Mouse (Mus musculus) kidney, postnatal 0 days (tissue): ENCODE measurements at regions not wholly inside any gene's neighbourhood (a gene's known extent, or its start where the extent isn't known, plus 50 kb on each side); places are given as distances from the start of the nearest gene placed in this dataset.
"Not testable (repeated sequence)": the region's sequence is repeated elsewhere in the genome, so short reads cannot be mapped to it uniquely, and the experiment has no call there.

Experiments
- ATAC-seq: fragments of 200-750 bp; cut with Nextera tagmentation; replicated peaks from 2 replicates; pipeline ENCODE4 v1.8.0; 2017; ENCODE audit warnings: low read depth, moderate number of reproducible peaks, moderate TSS enrichment, moderate library complexity; ENCODE audit not compliant: low FRiP score
- DNase-seq: peaks from one replicate; pipeline ENCODE4 v3.0.0-alpha.2; 2016; ENCODE audit warnings: low spot score
- H3K27ac ChIP-seq: fragments of 300-500 bp; sonication (generic); 2 replicates; pipeline ENCODE4 v1.5.1; 2014; ENCODE audit warnings: mild to moderate bottlenecking
- H3K27me3 ChIP-seq: fragments of 300-500 bp; sonication (generic); 2 replicates; pipeline ENCODE4 v1.6.1; 2014; ENCODE audit warnings: low read length, mixed read lengths; ENCODE audit not compliant: insufficient read depth
- H3K36me3 ChIP-seq: fragments of 300-500 bp; sonication (generic); 2 replicates; pipeline ENCODE4 v1.6.1; 2014; ENCODE audit warnings: low read length, mixed read lengths; ENCODE audit not compliant: insufficient read depth
- H3K4me1 ChIP-seq: fragments of 300-500 bp; sonication (generic); replicated peaks from 2 replicates; pipeline ENCODE4 v1.6.1; 2014; ENCODE audit warnings: antibody characterized with exemption, low read length, mixed read lengths; ENCODE audit not compliant: insufficient read depth
- H3K4me2 ChIP-seq: fragments of 300-500 bp; sonication (generic); 2 replicates; pipeline ENCODE4 v1.6.1; 2014; ENCODE audit warnings: mild to moderate bottlenecking, low read length, moderate library complexity, mixed read lengths
- H3K4me3 ChIP-seq: fragments of 300-500 bp; sonication (generic); replicated peaks from 2 replicates; pipeline ENCODE4 v1.5.1; 2014; ENCODE audit warnings: low read depth, low read length
- H3K9ac ChIP-seq: fragments of 300-500 bp; sonication (generic); 2 replicates; pipeline ENCODE4 v1.6.1; 2014; ENCODE audit warnings: low read depth, low read length
- H3K9me3 ChIP-seq: fragments of 300-500 bp; sonication (generic); replicated peaks from 2 replicates; pipeline ENCODE4 v1.6.1; 2016; ENCODE audit warnings: low read length, inconsistent platforms, mixed read lengths
- CTCF ChIP-seq: IDR thresholded peaks from 2 replicates; pipeline ENCODE4 v1.5.1; 2016; ENCODE audit warnings: antibody characterized with exemption, low read depth, mild to moderate bottlenecking, moderate library complexity
- WGBS: fragments of 180-500 bp; shearing (Covaris S2); extraction: QIAGEN DNeasy Blood & Tissue Kit; methylation state at CpG from one replicate; pipeline ENCODE4 v1.1.7; 2014; 5-methylcytosine and 5-hydroxymethylcytosine counted together

DNA sequence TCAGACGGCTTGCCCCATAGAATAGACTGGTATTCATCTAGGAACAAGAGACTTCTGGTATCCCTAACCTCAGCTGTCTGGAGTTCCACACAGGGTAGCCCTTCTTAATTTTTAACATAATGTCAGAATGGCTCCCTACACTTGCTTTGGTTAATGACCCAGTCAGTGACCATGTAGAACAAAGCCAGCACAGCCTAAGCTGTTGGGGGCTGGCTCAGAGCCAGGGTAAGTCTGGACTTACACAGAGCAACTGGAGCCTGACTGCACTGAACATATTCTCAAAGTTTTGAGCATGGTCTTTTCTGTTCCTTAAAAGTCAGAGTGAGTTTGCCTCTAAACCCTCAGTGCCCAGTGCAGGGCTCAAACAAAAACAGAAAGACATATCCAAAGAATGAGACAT lies 123.4 kb downstream of the Gm6685 start:
- Histone ChIP-seq H3K27me3 (no peaks in the 10 kb centered on the region), H3K4me2 (no peak overlapping the region), H3K9ac (no peak overlapping the region), H3K27ac (no peak overlapping the region), H3K36me3 (no peaks in the 10 kb centered on the region), H3K4me3 (no peak overlapping the region), H3K9me3 (0 out of 2 replicates have a peak, but pooled peaks cover 3% of the 10 kb centered on the region), H3K4me1 (no peaks in the 10 kb centered on the region)
- no peak for TF ChIP-seq CTCF
- DNase-seq, result peak; percentile 12
- ATAC-seq, result peak; percentile 75; the same call in 1 of the 2 replicates
- WGBS, result 70% methylated on average over 1 of the region's 1 CpGs

DNA sequence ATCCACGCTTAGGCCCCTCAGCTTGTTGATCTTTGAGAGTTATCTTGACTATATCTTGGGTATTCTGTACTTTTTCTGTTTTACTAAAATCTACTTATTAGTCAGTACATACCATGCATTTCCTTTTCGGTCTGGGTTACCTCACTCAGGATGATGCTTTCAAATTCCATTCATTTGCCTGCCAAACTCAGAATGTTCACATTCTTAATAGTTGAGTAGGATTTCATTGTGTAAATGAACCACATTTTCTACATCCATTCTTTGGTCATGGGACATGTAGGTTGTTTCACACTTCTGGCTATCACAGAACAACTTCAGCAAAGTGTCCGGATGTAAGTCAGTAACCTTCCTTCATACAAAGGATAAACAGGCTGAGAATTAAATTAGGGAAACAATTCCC lies 126.1 kb downstream of the Gm6685 start:
- Histone ChIP-seq H3K9me3 (0 out of 2 replicates have a peak, but pooled peaks cover 3% of the 10 kb centered on the region), H3K4me3 (no peak overlapping the region), H3K4me1 (no peaks in the 10 kb centered on the region), H3K36me3 (no peaks in the 10 kb centered on the region), H3K27me3 (no peaks in the 10 kb centered on the region), H3K4me2 (no peak overlapping the region), H3K9ac (no peak overlapping the region), H3K27ac (no peak overlapping the region)
- 92% methylated on average over 3 of the region's 3 CpGs for WGBS
- TF ChIP-seq CTCF, result no peak
- ATAC-seq (no peak), DNase-seq (no peak)

GRCm38 (mm10) chr11:28202150-28202549 lies 137.5 kb downstream of the Gm6685 start:
- H3K4me3 ChIP-seq, result no peak overlapping the region
- no peaks in the 10 kb centered on the region for H3K36me3 ChIP-seq
- H3K9me3 ChIP-seq, result no peaks in the 10 kb centered on the region
- ATAC-seq, result no peak
- no peak overlapping the region for H3K27ac ChIP-seq
- no peak overlapping the region for H3K9ac ChIP-seq
- no peaks in the 10 kb centered on the region for H3K27me3 ChIP-seq
- no peak for DNase-seq
- no peak for TF ChIP-seq CTCF
- H3K4me1 ChIP-seq, result no peaks in the 10 kb centered on the region
- no peak overlapping the region for H3K4me2 ChIP-seq

GRCm38 (mm10) chr11:28188119-28188518 lies 151.5 kb downstream of the Gm6685 start:
- no peak for TF ChIP-seq CTCF
- WGBS, result 74% methylated on average over 2 of the region's 2 CpGs
- DNase-seq (no peak), ATAC-seq (no peak)
- Histone ChIP-seq H3K4me1 (no peaks in the 10 kb centered on the region), H3K9me3 (no peaks in the 10 kb centered on the region), H3K36me3 (no peaks in the 10 kb centered on the region), H3K27ac (no peak overlapping the region), H3K9ac (no peak overlapping the region), H3K4me3 (no peak overlapping the region), H3K27me3 (no peaks in the 10 kb centered on the region), H3K4me2 (no peak overlapping the region)

DNA sequence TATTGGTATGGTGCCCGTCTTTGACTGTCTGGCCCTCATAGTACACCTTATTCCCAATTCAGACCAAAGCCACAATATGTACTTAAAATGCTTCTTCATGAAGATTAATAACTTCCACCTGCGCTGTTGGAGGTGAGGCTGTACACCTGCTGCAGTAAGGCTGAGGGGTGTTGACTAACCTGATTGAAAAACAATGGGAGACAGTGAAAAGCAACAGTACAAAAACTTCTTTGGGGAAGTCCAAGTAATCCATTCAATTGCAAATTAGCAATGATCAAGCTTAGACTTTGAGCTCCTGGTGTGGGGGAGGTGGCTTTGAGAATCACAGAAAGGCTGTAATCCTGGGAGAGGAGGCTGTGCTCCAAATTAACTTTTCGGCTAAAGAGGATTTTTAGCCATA lies 152.2 kb downstream of the Gm6685 start:
- not testable (repeated sequence) for H3K4me1 ChIP-seq, H3K27me3 ChIP-seq

GRCm38 (mm10) chr11:28171232-28171631 lies 168.4 kb downstream of the Gm6685 start:
- no peak for TF ChIP-seq CTCF
- WGBS, result 61% methylated on average over 3 of the region's 3 CpGs
- H3K4me1 ChIP-seq, result no peaks in the 10 kb centered on the region
- DNase-seq (no peak), ATAC-seq (no peak)
- no peak overlapping the region for H3K4me2 ChIP-seq
- H3K27ac ChIP-seq, result no peak overlapping the region
- H3K9ac ChIP-seq, result no peak overlapping the region
- no peaks in the 10 kb centered on the region for H3K36me3 ChIP-seq
- H3K4me3 ChIP-seq, result no peak overlapping the region
- no peaks in the 10 kb centered on the region for H3K9me3 ChIP-seq
- H3K27me3 ChIP-seq, result no peaks in the 10 kb centered on the region

More for the DNA sequence above, 152.2 kb downstream of the Gm6685 start:
- ATAC-seq, H3K27ac ChIP-seq, H3K4me2 ChIP-seq, DNase-seq, H3K36me3 ChIP-seq, H3K4me3 ChIP-seq, H3K9ac ChIP-seq, H3K9me3 ChIP-seq: not testable (repeated sequence)
- WGBS, result 85% methylated on average over 3 of the region's 3 CpGs

- no peaks in the 10 kb centered on the region for H3K36me3 ChIP-seq
- no peak overlapping the region for H3K4me3 ChIP-seq
- no peaks in the 10 kb centered on the region for H3K27me3 ChIP-seq
- DNase-seq, result no peak
- 82% methylated on average over 2 of the region's 2 CpGs for WGBS
- no peaks in the 10 kb centered on the region for H3K9me3 ChIP-seq
- no peak for TF ChIP-seq CTCF
- H3K4me2 ChIP-seq, result no peak overlapping the region
- no peak overlapping the region for H3K9ac ChIP-seq
- ATAC-seq, result no peak
- H3K4me1 ChIP-seq, result no peaks in the 10 kb centered on the region
- no peak overlapping the region for H3K27ac ChIP-seq
Observed at GRCm38 (mm10) chr11:28152456-28152855, 187.2 kb downstream of the Gm6685 start.
